Mouse (Mus musculus): ENCODE measurements around the gene Ubtf.
A peak's percentile ranks its signal among the peaks of the same experiment; 100 is the strongest.
"Not testable (repeated sequence)": the region's sequence is repeated elsewhere in the genome, so short reads cannot be mapped to it uniquely, and the experiment has no call there.

Ubtf gene

GRCm38 (mm10) chr11:102291051-102291535 lies 28.4 kb downstream of the Ubtf start:
- DNase-seq: no peak

DNA sequence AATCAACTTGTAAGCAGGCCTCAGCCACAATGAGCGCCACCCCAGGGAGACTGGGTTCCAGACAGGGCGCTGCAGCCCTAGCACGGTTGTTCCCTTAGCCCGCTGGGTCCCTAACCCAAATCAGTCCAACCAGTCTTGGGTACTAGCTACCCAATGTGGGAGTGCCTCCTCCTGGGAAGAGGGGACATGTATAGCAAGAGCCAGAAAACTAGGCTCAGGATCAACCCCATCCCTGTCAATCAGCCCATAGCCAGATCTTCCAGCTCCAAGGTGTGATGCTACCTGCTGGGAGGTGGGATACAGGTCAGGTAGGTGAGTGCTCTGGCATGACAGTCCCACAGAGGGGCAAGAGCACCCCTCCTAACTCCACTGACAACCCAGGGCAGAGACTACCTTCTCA lies 29.4 kb downstream of the Ubtf start:
- DNase-seq: no peak

- DNase-seq: no peak
These were observed 29.9 kb downstream of the Ubtf start for GRCm38 (mm10) chr11:102289511-102290100.

GRCm38 (mm10) chr11:102288913-102289312 lies 30.6 kb downstream of the Ubtf start:
- no peak for DNase-seq

GRCm38 (mm10) chr11:102288027-102288804 lies 31.3 kb downstream of the Ubtf start:
- no peak for DNase-seq

DNA sequence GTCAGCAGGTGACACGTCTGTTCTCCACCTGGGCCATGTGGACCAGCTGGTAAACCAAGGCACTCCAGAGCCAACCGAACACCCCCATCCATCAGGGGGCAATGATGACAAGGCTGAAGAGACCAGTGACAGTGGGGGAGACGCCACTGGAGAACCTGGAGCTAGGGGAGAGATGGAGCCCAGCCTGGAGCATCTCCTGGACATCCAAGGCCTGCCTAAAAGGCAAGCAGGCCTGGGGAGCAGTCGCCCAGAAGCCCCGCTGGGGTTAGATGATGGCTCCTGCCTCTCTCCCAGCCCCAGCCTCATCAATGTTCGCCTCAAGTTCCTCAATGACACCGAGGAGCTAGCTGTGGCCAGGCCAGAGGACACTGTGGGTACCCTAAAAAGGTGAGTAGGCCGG lies 32.1 kb downstream of the Ubtf start:
- DNase-seq: no peak

DNA sequence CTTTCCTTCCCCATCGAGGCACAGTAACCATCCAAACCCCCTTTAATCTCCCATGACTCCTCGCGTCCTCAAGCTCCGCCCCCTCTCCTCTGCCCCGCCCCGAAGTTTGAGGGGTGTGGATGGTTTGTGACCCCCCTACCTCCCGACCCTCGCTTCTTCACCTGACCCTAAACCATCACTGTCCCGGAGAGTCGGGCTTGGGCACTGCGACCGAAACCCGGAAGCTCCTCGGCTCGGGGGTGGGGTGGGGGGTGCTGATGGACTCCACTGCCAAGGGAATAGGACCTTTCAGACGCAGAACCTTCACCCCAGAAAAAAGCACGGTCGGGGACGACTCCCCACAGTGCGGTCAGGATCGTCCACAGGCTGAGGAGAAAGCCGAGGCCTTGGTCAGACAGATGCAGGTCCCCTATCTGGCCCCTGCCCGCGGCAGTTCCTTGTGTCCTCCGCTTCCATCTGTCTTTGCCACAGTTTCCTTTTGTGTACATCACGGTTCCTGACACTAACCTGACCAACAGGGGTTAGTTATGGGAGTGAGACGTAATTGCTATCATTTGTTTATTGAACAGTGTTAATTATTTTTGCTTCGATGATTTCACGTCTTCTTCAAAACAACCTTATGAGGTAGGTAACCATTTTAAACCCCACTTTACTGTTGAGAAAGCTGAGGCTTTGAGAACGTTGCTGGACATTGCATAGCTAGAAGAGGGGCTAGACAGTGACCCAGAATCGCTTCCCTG lies 34.3 kb downstream of the Ubtf start:
- DNase-seq: no peak

GRCm38 (mm10) chr11:102284501-102285094 lies 34.9 kb downstream of the Ubtf start, which contains the start of gene Tmub2:
TSS of gene Tmub2 (plus strand) at chr11:102284931.
- DNase-seq: peak; percentile 95

DNA sequence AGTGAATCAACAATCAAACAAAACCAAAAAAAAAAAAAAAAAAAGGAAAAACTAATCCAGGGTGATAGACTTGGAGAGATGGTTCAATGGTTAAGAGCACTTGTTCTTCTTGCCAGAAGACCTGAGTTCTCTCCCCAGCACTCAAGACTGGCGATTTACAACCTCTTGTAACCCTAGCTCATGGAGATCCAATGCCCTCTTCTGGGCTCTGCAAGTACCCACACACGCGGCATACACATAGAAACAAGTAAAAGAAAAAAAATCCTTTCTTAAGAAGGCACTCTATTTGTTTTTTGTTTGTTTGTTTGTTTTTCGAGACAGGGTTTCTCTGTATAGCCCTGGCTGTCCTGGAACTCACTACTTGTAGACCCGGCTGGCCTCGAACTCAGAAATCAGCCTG lies 35.6 kb downstream of the Ubtf start:
- DNase-seq: no peak

- DNase-seq: not testable (repeated sequence)
These were observed 39.3 kb downstream of the Ubtf start for GRCm38 (mm10) chr11:102280267-102280666.

- DNase-seq: no peak
These were observed 39.9 kb downstream of the Ubtf start for GRCm38 (mm10) chr11:102279595-102279994.

- DNase-seq: no peak
These were observed 41.8 kb downstream of the Ubtf start for GRCm38 (mm10) chr11:102277754-102278153.

GRCm38 (mm10) chr11:102276411-102276915 lies 43.1 kb downstream of the Ubtf start:
- DNase-seq: no peak

- DNase-seq: no peak
These were observed 50.9 kb downstream of the Ubtf start, which contains the start of gene Asb16 for GRCm38 (mm10) chr11:102268520-102269244. TSS of gene Asb16 (plus strand) at chr11:102268743.

GRCm38 (mm10) chr11:102267480-102267879 lies 52.1 kb downstream of the Ubtf start:
- peak; percentile 59 for DNase-seq

DNA sequence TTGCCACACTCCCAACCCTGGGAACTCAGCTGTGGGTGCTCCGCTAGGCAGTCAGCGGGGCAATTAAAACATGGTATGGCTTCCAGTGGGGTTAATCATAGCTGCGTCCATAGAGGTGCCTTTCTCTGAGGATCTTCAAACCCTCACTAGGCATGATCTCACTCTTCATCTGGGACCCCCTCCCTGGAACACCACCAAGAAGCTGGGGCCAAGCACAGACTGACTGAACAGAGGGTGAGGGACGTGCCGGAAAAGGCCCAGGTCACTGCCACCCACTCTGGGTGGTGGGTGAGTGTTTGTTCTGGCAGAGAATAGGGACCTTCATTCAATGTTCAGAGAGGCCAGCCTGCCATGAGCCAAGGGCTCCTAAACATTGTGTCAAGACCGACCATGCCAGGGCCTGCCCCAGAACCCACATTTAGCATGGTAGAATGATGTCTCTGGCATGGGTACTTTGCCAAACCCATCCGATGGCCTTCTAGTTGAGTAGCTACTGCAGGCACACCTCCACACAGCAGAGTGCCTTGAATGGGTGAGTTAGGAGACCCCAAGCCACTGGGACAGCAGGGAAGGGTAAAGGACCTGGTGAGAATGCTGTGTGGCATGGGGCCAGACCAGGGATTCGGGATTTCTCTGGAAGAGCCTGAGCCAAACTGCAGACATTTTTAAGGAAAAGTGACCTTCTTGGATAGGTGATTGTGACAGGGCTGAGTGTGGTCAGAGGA lies 52.7 kb downstream of the Ubtf start:
- DNase-seq: no peak

DNA sequence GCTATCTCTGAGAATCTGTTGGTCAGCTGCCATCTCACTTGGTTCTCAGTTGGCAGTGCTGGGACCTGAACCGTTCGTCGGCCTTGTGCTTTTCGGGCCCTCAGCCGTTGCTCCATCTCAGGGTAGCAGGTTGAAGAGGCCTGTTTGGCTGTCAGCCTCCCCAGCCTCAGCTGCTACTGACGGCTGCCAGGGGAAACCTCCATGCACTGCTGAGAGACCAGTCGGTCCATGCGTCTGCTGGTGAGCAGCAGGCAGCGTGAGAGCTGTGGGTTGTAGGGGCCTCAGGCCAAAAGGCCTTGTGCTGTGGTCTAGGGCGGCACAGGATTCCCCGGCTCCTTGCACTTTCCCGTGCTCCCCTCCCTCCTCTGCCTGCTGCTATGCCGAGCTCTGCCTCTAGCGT lies 53.7 kb downstream of the Ubtf start:
- DNase-seq: no peak

- DNase-seq: no peak
These were observed 56.3 kb downstream of the Ubtf start for GRCm38 (mm10) chr11:102263211-102263610.

DNA sequence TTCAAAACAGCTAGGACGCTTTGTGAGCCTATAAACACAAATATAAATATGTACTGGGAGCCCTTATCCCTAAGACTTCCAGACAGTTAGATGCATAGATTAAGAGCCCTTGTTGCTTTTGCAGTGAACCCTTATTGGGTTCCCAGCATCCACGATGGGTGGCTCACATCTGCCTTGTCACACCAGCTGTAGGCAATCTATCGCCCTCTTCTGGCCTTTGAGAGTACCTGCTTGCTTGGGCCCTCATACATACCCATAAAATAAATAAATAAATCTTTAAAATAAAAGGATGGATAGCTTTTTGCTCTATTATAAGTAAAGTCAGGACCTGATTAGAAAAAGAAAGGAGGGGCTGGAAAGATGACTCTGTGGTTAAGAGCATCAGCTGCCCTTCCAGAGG lies 61.0 kb downstream of the Ubtf start:
- DNase-seq: no peak

DNA sequence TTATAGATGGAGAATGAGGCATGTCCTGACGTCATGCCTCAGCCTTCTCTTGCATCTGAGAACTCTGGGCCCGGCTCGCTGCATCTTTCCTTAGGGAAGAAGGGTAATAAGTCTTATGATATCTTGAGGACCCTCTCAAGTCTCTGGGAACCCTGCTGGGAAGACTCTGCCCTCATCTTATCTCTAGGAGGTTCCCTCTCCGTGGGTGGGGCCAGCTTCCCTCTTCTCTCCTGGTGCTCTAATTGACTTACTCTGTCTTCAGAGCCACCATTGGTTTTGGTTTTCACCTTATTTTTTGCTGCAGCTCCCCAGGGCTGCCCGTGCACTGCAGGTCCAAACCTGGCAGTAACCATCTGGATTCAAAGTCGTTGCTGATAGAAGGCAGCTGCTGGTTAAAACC lies 61.4 kb downstream of the Ubtf start:
- DNase-seq: no peak

DNA sequence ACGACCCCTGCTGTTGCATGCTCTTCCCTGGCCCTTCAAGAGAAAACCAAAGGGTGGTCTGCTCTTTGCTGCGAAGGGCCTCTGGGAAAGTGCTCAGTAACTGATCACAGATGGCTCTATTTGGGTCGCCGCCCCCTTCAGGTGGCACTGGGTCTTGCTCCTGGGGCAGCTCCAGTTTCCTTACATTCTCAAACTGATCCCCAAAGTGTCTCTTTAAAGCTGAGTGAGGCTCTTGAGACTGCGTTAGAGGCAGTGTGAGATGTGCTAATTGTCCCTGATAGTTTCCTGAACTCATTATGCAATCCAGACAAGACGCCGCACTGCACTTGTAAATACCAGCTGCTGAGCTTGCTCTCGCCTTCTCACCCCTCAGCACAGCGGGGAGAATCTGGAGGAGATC lies 62.0 kb downstream of the Ubtf start:
- peak; percentile 20 for DNase-seq
